Mouse (Mus musculus) embryonic facial prominence, embryonic 11.5 days (tissue): ENCODE measurements around the gene Mff. TPM values are rescaled to one million over a fixed set of nuclear protein-coding genes. Genes with fewer than 3 reads are reported as not detected.

Source experiments
- ATAC-seq: fragments of 200-750 bp; cut with Nextera tagmentation; replicated peaks from 2 replicates; pipeline ENCODE4 v1.8.0; 2017; ENCODE audit warnings: low read depth; ENCODE audit not compliant: insufficient number of reproducible peaks, low FRiP score, low TSS enrichment
- DNase-seq: peaks from one replicate; pipeline ENCODE4 v3.0.0-alpha.2; 2015; ENCODE audit warnings: low spot score
- H3K27ac ChIP-seq: fragments of 300-500 bp; sonication (generic); replicated peaks from 2 replicates; pipeline ENCODE4 v1.5.1; 2014; ENCODE audit warnings: mild to moderate bottlenecking, low read depth, low read length, control low read depth
- H3K27me3 ChIP-seq: fragments of 300-500 bp; sonication (generic); 2 replicates; pipeline ENCODE4 v1.6.1; 2014; ENCODE audit warnings: mild to moderate bottlenecking, low read length, moderate library complexity, mixed read lengths; ENCODE audit not compliant: control insufficient read depth, insufficient read depth
- H3K36me3 ChIP-seq: fragments of 300-500 bp; sonication (generic); replicated peaks from 2 replicates; pipeline ENCODE4 v1.6.1; 2014; ENCODE audit warnings: low read depth, mild to moderate bottlenecking, low read length, moderate library complexity, mixed read lengths; ENCODE audit not compliant: control insufficient read depth, insufficient read depth
- H3K4me1 ChIP-seq: fragments of 300-500 bp; sonication (generic); 2 replicates; pipeline ENCODE4 v1.6.1; 2014; ENCODE audit warnings: low read length, mixed read lengths; ENCODE audit not compliant: control insufficient read depth, insufficient read depth
- H3K4me2 ChIP-seq: fragments of 300-500 bp; sonication (generic); 2 replicates; pipeline ENCODE4 v1.6.1; 2014; ENCODE audit warnings: low read depth, mild to moderate bottlenecking, control low read depth, low read length, moderate library complexity
- H3K4me3 ChIP-seq: fragments of 300-500 bp; sonication (generic); 2 replicates; pipeline ENCODE4 v1.5.1; 2014; ENCODE audit warnings: low read depth, low read length, control low read depth
- H3K9ac ChIP-seq: fragments of 300-500 bp; sonication (generic); replicated peaks from 2 replicates; pipeline ENCODE4 v1.6.1; 2014; ENCODE audit warnings: mild to moderate bottlenecking, control low read depth, low read length
- H3K9me3 ChIP-seq: fragments of 300-500 bp; sonication (generic); replicated peaks from 2 replicates; pipeline ENCODE4 v1.6.1; 2016; ENCODE audit warnings: mild to moderate bottlenecking, low read length, inconsistent platforms, mixed read lengths; ENCODE audit not compliant: control insufficient read depth
- WGBS: fragments of 180-500 bp; shearing (Covaris S2); extraction: QIAGEN DNeasy Blood & Tissue Kit; methylation state at CpG from one replicate; pipeline ENCODE4 v1.1.7; 2014; 5-methylcytosine and 5-hydroxymethylcytosine counted together
- polyA plus RNA-seq: library from polyadenylated mRNA; unstranded; fragments of >200 nt; fragmentation: Nextera tagmentation; extraction: Ambion mirVana; gene quantifications from 2 replicates; pipeline ENCODE4 v1.2.1, GENCODE M21; 2014

Gene Mff
- polyA plus RNA-seq, 1 experiment from 2014 or later, result 266 TPM

- H3K4me1 ChIP-seq, result no peaks in the 10 kb centered on the region
- no peaks in the 10 kb centered on the region for H3K9me3 ChIP-seq
- no peak for ATAC-seq
- no peak overlapping the region for H3K4me3 ChIP-seq
- no peaks in the 10 kb centered on the region for H3K27me3 ChIP-seq
- DNase-seq, result no peak
- H3K9ac ChIP-seq, result no peak overlapping the region
- H3K4me2 ChIP-seq, result no peak overlapping the region
- 88% methylated on average over 12 of the region's 12 CpGs for WGBS
- H3K27ac ChIP-seq, result no peak overlapping the region
- H3K36me3 ChIP-seq, result no peaks in the 10 kb centered on the region
Observed at GRCm38 (mm10) chr1:82801105-82801783, 76.6 kb downstream of the Mff start.

Other genes with a start within 250 kb of the Mff start
- 0.10 and 0.25 TPM in 2 replicates for gene Col4a4, start 138.0 kb upstream of the Mff start, polyA plus RNA-seq
- gene Col4a3, start 138.0 kb upstream of the Mff start, polyA plus RNA-seq, result 0.18 and 0.20 TPM in 2 replicates
- not detected in 2 replicates for gene Tm4sf20, start 43.6 kb downstream of the Mff start, polyA plus RNA-seq
- not detected in 2 replicates for gene Gm47791, start 46.4 kb downstream of the Mff start, polyA plus RNA-seq
- 48.6 and 51.6 TPM in 2 replicates for gene Agfg1, start 114.6 kb downstream of the Mff start, polyA plus RNA-seq
- gene A030005L19Rik, start 188.4 kb downstream of the Mff start, polyA plus RNA-seq, result not detected in 2 replicates
- not detected in 2 replicates for gene A030014E15Rik, start 200.0 kb downstream of the Mff start, polyA plus RNA-seq
- not detected in 2 replicates for gene Gm6217, start 206.5 kb downstream of the Mff start, polyA plus RNA-seq
- gene A030003K21Rik, start 218.5 kb downstream of the Mff start, polyA plus RNA-seq, result not detected in 2 replicates
- not detected in 2 replicates for gene Gm7544, start 231.1 kb downstream of the Mff start, polyA plus RNA-seq
- gene Gm47955, start 235.4 kb downstream of the Mff start, polyA plus RNA-seq, result not detected in 2 replicates